ENCODE assay signal across 21 mouse cellular contexts in genomic region chr1:35337647-35338046, GRCm38 (mm10).
DNase-seq lines count a peak whose midpoint lies in the region; ATAC-seq and TF ChIP-seq lines count a peak whose summit lies in the region.
"Had no signal": no experiment of that assay in that cellular context is flagged by ENCODE, and none has a peak within 500 bp of the region (broad histone marks: within the 10 kb centered on the region; RNA-seq: fewer than 3 reads in every experiment).

No protein-coding gene starts in this region.

- no peak overlapping the region for H3K4me3 ChIP-seq in layer of hippocampus, adult 2 months
- H3K4me3 ChIP-seq: embryonic facial prominence, embryonic 13.5 days; forebrain, embryonic 12.5 days; heart, adult 2 months; heart, embryonic 15.5 days; hindbrain, embryonic 13.5 days had no signal

- DNase-seq in cerebellum, postnatal 4 days (ENCODE audit: low spot score in 2 of 2) = no peak
- peak; percentile 41 for DNase-seq in cerebellum, adult 11-12 months
- peak; percentile 30 for DNase-seq in cerebellum, adult 9-10 months
- DNase-seq in cerebellum, postnatal 25 days = peak; percentile 8 to 15
- no peak for DNase-seq in left cerebral cortex, adult 18-20 months (ENCODE audit: low spot score in 2 of 2)
- DNase-seq in layer of hippocampus, adult 2 months (ENCODE audit: low spot score in 2 of 2) = no peak
- no peak for DNase-seq in adrenal gland, postnatal 4 days (ENCODE audit: low spot score in 2 of 2)
- DNase-seq: adrenal gland, adult 8-10 months; adrenal gland, postnatal 36 days; B cell, adult 2 months; gastrocnemius, postnatal 10 days; heart, adult 2 months; heart, postnatal 14 days had no signal

- ATAC-seq in cerebellum, adult (ENCODE audit: insufficient number of reproducible peaks, low FRiP score, low TSS enrichment) = peak; percentile 69
- ATAC-seq: CD4-positive, CD25-positive, alpha-beta regulatory T cell, adult 4 months; forebrain, embryonic 16.5 days; intestine, postnatal 0 days had no signal

- TF ChIP-seq CTCF in layer of hippocampus, adult 2 months (conservative IDR thresholded peaks at IDR 0.05) = no peak

- no peak overlapping the region for H3K27ac ChIP-seq in layer of hippocampus, adult 2 months
- H3K27ac ChIP-seq: embryonic facial prominence, embryonic 13.5 days; forebrain, embryonic 12.5 days; heart, adult 2 months; heart, embryonic 15.5 days; hindbrain, embryonic 13.5 days had no signal

Comparison
In these comparisons a context has a peak if more than half of its experiments do, and no peak if none do; other contexts are left out.
1. DNase-seq: peak in cerebellum, adult 11-12 months (single experiment), cerebellum, adult 9-10 months (single experiment) and cerebellum, postnatal 25 days (2 of 2); none in cerebellum, postnatal 4 days (0 of 2), left cerebral cortex, adult 18-20 months (0 of 2), layer of hippocampus, adult 2 months (0 of 2) and adrenal gland, postnatal 4 days (0 of 2).